Mouse (Mus musculus): Measurements from ENCODE around the gene Spats2.

GRCm38 (mm10) chr15:99098493-99098861, 27.2 kb upstream of the Spats2 start:
- TF ChIP-seq POLR2A (IDR thresholded peaks at IDR 0.05; ENCODE audit: borderline replicate concordance, extremely low read depth, low read depth, low read length) (no peak), CTCF (IDR thresholded peaks at IDR 0.05; ENCODE audit: insufficient read depth, low read length) (no peak)

Data from lung, adult 2 months (tissue).